Mouse (Mus musculus) WW6 (cell line): ENCODE results near the gene Fam53b.

Experiments used
- DNase-seq: peaks from one replicate; pipeline ENCODE4 v3.0.0-alpha.2; 2013; ENCODE audit warnings: low read depth, low spot score

Fam53b gene

DNA sequence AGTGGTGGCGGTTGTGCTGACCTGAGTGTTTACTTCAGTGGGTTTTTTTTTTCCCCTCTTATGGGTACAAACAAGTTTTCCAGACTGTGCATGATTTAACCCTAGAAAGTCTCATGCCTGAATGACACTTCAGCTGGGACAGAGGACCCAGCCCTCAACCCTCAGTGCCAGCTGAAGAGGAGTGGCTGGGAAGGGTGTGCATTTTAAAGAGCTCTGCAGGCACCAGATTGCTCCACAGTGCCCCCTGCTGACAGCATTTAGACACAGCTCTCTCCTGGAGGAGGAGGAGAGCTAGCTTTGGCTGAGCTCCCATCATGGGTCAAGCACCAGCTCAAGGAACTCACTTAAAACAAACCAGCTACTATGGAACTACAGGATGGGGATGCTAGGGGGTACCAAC, 2.8 kb downstream of the Fam53b start:
- DNase-seq = no peak

DNA sequence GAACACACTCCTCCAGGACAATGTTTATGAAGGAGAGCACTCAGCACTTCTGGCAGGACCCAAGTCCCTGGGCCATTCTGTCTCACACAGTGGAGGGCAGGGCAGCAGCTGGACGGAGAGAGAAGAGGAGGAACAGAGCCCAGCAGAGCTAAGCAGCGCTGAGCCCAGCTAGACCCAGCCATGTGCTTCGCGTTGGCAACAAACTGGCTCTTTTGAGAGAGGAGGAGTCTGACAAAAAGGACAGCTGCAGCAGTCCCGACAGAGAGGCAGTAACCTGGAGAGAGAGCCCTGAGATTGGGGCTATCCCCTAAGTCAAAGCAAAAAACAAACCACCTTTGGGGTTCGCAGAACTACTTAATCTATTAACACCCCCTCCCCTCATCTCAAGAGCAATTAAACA, 3.3 kb downstream of the Fam53b start:
- DNase-seq = no peak

- no peak for DNase-seq
Observed at GRCm38 (mm10) chr7:132809721-132810120, 4.0 kb downstream of the Fam53b start.

DNA sequence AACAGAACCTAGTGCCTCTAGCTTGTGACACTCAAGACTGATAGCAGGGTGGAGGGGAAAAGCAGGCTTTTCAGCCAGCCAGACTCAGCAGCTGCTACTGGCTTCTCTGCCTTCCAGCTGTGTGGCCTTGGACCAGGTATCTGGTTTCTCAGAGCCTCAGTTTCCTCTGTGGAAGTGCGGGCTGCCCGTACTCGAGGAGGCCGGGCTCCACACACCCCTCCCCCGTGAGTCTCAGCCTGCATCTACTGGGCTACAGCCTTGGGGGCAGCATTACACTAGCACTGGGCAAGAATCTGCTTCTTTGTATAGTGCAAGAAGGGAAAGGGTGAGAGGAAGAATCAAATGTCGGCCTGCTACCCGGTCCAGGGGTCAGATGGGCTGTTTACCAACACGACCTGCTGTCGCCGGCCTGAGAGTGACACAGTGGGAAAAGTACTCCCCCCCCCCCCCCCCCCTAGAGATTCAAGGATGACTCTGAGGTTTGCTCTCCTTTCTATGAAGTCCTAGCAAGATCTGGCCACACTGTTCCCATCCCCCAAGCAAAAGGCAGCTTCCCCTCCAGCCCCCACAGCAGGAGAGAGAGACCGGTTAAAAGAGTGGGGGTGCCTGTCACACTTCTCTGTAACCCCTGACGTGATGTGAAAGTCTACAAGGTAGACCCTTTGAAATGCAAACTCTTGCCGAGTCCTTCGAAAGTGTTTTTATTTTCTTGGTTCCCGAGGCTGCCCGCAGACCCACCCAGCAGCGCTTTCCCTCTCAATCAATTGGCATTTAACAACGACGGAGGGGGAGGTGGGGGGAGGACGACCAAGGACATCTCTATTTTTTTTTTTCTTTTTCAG, 4.6 kb downstream of the Fam53b start:
- DNase-seq = no peak

- no peak for DNase-seq
Observed at GRCm38 (mm10) chr7:132808051-132808796, 5.5 kb downstream of the Fam53b start.

DNA sequence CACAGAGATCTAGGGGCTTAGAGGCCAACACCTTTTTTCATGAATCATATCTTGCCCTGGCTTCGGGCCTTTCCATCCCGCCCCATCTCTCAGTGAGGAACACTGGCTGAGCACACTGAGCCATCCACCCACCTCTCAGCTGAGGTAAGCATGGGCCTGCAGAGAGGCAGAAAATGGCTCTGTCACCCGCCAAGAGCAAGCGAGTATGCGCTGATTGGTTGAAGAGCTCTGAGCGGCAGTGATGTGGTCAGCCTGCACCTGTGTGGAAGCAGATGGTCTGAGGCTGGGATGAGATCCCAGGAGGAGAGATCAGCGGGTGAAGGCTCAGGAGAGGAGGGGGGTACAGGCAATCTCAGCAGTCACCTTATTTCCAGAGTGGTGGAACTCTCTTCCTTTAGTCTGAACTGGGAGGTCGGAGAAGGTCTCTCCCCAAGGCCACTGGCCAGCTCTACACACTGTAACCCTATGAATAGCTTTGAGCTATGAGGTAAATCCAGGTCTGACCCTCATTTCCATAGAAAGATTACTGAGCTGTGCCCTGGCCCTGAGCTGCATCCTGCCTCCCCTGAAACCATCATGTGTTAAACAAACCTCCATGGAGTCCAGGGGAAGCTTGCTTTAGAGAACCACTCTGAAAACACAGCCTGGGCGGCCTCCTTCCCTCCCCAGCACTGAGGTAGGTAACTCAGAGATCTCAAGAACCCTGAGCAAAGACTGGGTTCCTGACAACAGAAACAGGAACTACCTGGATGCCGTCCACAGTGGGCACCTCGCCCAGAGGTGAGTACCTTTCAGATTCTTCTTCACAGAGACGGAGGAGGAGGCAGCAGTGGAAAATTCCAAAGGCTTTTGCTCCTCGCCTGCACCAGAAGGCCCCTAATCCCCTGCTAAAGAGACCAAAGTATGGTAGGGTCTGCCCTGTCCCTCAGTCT, 6.5 kb downstream of the Fam53b start:
- no peak for DNase-seq

- no peak for DNase-seq
Observed at GRCm38 (mm10) chr7:132806286-132806685, 7.4 kb downstream of the Fam53b start.

DNA sequence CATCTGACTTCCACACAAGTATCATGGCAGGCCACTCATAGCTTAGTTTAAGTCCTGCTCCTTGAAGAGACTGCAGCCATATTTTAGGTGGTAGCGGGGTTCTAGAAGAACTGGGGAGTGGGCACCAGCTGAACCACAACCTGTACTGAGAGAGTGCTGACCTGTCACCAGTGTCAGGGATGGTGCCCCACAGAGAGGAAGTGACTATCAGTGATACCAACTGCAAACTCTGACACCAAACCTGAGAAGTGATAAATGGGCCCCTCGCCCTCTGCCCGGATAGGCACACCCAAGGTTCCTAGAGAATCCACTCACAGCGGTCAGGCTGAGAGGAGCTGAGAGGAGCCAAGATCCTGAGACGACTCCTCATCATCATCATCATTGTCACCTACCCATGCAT, 8.7 kb downstream of the Fam53b start:
- DNase-seq = no peak

GRCm38 (mm10) chr7:132804461-132804860, 9.2 kb downstream of the Fam53b start:
- DNase-seq = no peak

GRCm38 (mm10) chr7:132803962-132804361, 9.7 kb downstream of the Fam53b start:
- DNase-seq = no peak

- no peak for DNase-seq
Observed at GRCm38 (mm10) chr7:132803336-132803735, 10.3 kb downstream of the Fam53b start.

- DNase-seq = no peak
Observed at GRCm38 (mm10) chr7:132802691-132803090, 11.0 kb downstream of the Fam53b start.

DNA sequence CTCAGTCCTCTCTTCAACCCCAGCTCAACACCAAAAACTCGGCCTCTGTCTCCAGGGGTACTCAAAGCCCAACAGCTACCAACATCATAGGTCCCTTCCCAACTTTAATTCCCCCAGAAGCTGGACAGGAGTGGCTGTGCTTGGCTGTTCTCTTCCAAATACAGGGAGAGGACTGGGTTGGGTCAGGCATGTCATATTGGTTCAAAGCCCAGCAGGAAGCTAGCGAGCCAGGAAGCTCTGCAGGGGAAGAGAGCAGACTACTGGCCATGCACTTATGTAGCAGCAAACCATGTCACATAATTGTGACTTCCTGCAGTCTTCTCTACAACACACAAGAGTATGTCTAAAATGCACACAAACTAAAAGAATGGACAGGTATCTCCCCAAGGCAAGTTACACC, 11.6 kb downstream of the Fam53b start:
- no peak for DNase-seq

DNA sequence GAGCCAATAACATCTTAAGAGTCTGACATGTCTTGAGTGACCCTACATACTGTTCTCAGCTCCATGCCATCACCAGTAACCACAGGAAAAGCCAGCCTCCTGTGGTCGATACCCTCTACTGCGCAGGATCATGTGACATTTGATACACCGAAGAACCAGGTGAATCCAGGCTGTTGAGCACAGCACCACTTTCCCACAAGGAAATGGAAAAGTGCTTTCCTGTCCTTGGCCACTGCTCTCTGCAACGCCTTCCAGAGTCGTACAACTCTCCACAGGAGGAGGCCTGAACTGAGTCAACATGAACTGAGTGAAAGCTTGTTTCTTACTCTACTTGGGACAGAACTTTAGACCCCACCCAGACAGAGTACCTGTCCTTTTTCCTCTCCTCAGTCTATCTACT, 12.2 kb downstream of the Fam53b start:
- DNase-seq = no peak

DNA sequence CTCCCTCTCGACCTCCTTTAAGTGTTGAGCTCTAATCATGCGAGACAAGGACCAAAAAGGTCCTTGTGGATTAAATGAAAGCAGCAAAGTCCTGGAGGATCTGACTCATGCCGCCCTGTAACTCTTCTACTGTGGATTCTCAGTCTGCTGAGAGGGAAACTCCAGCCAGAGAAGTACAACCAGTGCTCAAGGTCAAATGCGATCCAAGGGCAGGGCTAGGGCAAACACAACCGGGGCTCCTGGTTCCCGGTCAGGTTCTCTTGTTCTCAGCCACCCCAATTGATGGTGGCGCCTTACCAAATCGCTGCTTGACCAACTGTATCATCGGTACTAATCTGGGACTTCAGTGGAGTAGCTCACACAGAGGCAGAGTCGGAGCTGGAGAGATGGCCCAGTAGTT, 12.8 kb downstream of the Fam53b start:
- DNase-seq = no peak

GRCm38 (mm10) chr7:132799119-132800016, 14.3 kb downstream of the Fam53b start:
- DNase-seq = no peak

GRCm38 (mm10) chr7:132795141-132795540, 18.5 kb downstream of the Fam53b start:
- no peak for DNase-seq

DNA sequence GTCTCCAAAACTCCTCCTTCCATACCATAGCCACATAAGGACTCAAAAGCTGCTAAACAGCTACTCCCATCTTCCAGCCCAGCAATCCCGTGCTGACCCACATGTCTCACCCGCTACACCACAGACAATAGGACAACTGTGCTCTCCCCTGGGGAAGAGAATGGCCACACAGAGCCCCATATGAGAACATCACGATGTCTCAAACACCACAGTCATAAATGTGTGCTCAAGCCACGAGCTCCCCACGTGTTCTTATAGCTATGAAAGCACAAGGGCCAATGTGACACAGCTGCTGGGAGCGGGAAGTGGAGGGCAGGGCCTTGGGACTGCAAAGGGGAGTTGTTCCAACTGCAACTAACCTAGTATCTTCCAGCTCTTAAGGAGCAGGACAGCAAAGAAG, 20.2 kb downstream of the Fam53b start:
- no peak for DNase-seq

DNA sequence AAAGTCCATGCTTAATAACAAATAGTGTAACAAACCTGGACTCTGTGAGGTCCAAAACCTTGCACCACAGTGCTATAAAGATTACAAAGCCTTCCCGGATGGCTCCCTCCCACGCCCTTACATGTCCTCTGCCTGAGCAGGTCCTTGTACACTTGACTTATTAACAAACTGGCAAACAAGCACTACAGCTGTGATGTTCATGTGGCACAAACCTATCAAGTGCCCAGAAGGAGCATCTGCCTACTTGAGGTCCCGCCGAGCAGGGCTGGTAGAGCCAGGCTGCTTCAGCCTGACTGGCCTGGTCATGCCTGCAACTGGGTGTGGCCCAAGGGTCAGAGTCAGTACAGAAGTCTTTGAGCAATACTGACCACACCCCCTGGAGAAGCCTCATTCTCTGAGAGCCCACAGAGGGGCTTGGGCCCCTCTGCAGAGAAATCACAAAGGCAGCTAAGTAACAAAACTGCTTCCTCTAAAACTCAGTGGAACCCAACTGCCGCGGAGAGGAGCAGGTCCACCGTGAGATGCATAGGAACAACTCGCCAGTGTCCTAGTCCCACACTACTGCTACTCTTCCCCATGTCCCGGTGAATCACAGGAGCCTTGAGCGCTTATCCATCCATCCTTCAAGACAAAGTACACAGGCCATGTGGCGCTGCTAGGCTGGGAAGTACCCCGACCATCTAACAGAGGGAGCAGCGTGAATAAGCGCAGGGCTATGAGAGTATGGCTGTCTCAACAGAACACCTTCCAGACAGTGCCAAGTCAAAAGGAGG, 23.1 kb downstream of the Fam53b start:
- no peak for DNase-seq

DNA sequence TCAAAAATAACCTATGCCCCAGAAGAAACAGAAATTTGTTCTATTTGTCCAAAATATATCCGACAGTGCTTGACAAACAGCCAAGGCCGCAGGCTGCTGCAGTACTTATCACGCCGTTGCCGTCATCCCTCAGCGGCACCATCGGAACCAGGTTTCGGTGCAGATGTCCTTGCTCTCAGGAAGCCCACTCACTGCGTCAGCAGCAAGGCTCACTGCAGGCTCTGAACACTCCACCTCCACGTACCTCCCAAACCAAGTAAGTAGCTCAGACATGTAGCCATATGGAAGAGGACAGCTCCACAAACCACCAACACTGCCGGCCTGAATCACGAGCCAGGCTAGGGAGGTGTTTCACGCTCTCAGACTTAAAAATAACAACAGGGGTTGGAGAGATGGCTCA, 24.9 kb downstream of the Fam53b start:
- no peak for DNase-seq
